Mouse (Mus musculus) brain, embryonic 14.5 days (tissue): Measurements from ENCODE around the gene Cenpi. TPM values are rescaled to one million over a fixed set of nuclear protein-coding genes. Genes with fewer than 3 reads are reported as not detected.

Experiments used
- DNase-seq: peaks from one replicate; pipeline ENCODE4 v3.0.0-alpha.2; 2011; ENCODE audit warnings: low read depth
- CTCF ChIP-seq: fragments of 200-500 bp; IDR thresholded peaks from 2 replicates; pipeline ENCODE4 v1.5.1; 2012; ENCODE audit warnings: inconsistent platforms, mild to moderate bottlenecking, moderate library complexity, borderline replicate concordance; ENCODE audit not compliant: insufficient read depth, insufficient read length; ENCODE audit errors: extremely low read depth
- POLR2A ChIP-seq: fragments of 200-500 bp; IDR thresholded peaks from 2 replicates; pipeline ENCODE4 v1.6.1; 2012; ENCODE audit warnings: mild to moderate bottlenecking, inconsistent platforms, borderline replicate concordance; ENCODE audit not compliant: poor library complexity, insufficient read depth, insufficient read length, severe bottlenecking; ENCODE audit errors: extremely low read depth
- polyA plus RNA-seq: library from polyadenylated mRNA; depleted of rRNA; stranded (reverse); fragments of >200 nt; gene quantifications from 2 replicates; pipeline ENCODE4 v1.2.3, GENCODE M21; 2012; rRNA removed

The Cenpi gene
- polyA plus RNA-seq, 1 experiment: 5.6 TPM

GRCm38 (mm10) chrX:134371279-134371678 lies 63.4 kb downstream of the Cenpi start:
- TF ChIP-seq POLR2A: no peak
- TF ChIP-seq CTCF: no peak; the same call in 1 of the 2 replicates
- peak; percentile 41 for DNase-seq

- no peak for DNase-seq
- TF ChIP-seq CTCF: no peak
- no peak for TF ChIP-seq POLR2A
These were observed 66.3 kb downstream of the Cenpi start for GRCm38 (mm10) chrX:134374190-134374589.

GRCm38 (mm10) chrX:134384896-134385295 lies 77.0 kb downstream of the Cenpi start:
- no peak for DNase-seq
- no peak for TF ChIP-seq CTCF
- TF ChIP-seq POLR2A: no peak

- no peak for DNase-seq
- TF ChIP-seq CTCF: no peak
- TF ChIP-seq POLR2A: no peak
These were observed 91.1 kb downstream of the Cenpi start for GRCm38 (mm10) chrX:134398972-134399371.

GRCm38 (mm10) chrX:134403863-134404583 lies 96.1 kb downstream of the Cenpi start, which contains the start of gene Drp2:
Drp2 (plus strand) TSS chrX:134404551.
- peak; percentile 64 for DNase-seq
- TF ChIP-seq POLR2A (no peak), CTCF (no peak)

GRCm38 (mm10) chrX:134404584-134404955 lies 96.7 kb downstream of the Cenpi start:
- peak; percentile 73 for DNase-seq
- TF ChIP-seq POLR2A (no peak), CTCF (no peak)

- TF ChIP-seq POLR2A: no peak
- no peak for TF ChIP-seq CTCF
- peak; percentile 23 for DNase-seq
These were observed 101.5 kb downstream of the Cenpi start for GRCm38 (mm10) chrX:134409354-134409900.

GRCm38 (mm10) chrX:134412096-134412495 lies 104.2 kb downstream of the Cenpi start:
- no peak for DNase-seq
- TF ChIP-seq CTCF (no peak), POLR2A (no peak)

Other genes starting within 250 kb of the Cenpi start
- 80.8 and 84.3 TPM in 2 replicates for gene Cstf2, start 248.9 kb upstream of the Cenpi start, polyA plus RNA-seq
- 0.78 and 1.1 TPM in 2 replicates for gene Xkrx, start 146.0 kb upstream of the Cenpi start, polyA plus RNA-seq
- gene Arl13a, start 120.6 kb upstream of the Cenpi start, polyA plus RNA-seq: not detected in 2 replicates
- gene Nox1, start 86.1 kb upstream of the Cenpi start, polyA plus RNA-seq: 0.04 TPM in 1 of 2 replicates, not detected in the other
- gene Trmt2b, start 31.1 kb upstream of the Cenpi start, polyA plus RNA-seq: 4.5 and 5.6 TPM in 2 replicates
- 56.7 and 88.4 TPM in 2 replicates for gene Tmem35a, start 12.9 kb upstream of the Cenpi start, polyA plus RNA-seq
- 32.4 and 42.6 TPM in 2 replicates for gene Drp2, start 96.5 kb downstream of the Cenpi start, polyA plus RNA-seq
- gene Taf7l, start 168.4 kb downstream of the Cenpi start, polyA plus RNA-seq: 0.03 and 0.14 TPM in 2 replicates
- gene Timm8a1, start 233.8 kb downstream of the Cenpi start, polyA plus RNA-seq: 11.3 and 12.8 TPM in 2 replicates